Mouse (Mus musculus) hindbrain, embryonic 16.5 days (tissue): ENCODE measurements around the gene Bend4. TPM values are rescaled to one million over a fixed set of nuclear protein-coding genes. Genes with fewer than 3 reads are reported as not detected.

Experiments
- ATAC-seq: fragments of 200-750 bp; cut with Nextera tagmentation; 2 replicates; pipeline ENCODE4 v1.8.0; 2017; ENCODE audit warnings: moderate TSS enrichment, moderate library complexity
- H3K27ac ChIP-seq: fragments of 300-500 bp; sonication (generic); 2 replicates; pipeline ENCODE4 v1.5.1; 2014; ENCODE audit warnings: low read depth, mild to moderate bottlenecking, control low read depth, low read length, moderate library complexity
- H3K27me3 ChIP-seq: fragments of 300-500 bp; sonication (generic); replicated peaks from 2 replicates; pipeline ENCODE4 v1.6.1; 2014; ENCODE audit warnings: low read length; ENCODE audit not compliant: control insufficient read depth, insufficient read depth
- H3K36me3 ChIP-seq: fragments of 300-500 bp; sonication (generic); 2 replicates; pipeline ENCODE4 v1.6.1; 2014; ENCODE audit warnings: mild to moderate bottlenecking, low read length, moderate library complexity, mixed read lengths; ENCODE audit not compliant: control insufficient read depth, insufficient read depth
- H3K4me1 ChIP-seq: fragments of 300-500 bp; sonication (generic); 2 replicates; pipeline ENCODE4 v1.6.1; 2014; ENCODE audit warnings: low read depth, low read length; ENCODE audit not compliant: control insufficient read depth, insufficient read depth
- H3K4me2 ChIP-seq: fragments of 300-500 bp; sonication (generic); 2 replicates; pipeline ENCODE4 v1.6.1; 2014; ENCODE audit warnings: mild to moderate bottlenecking, low read length, control low read depth, moderate library complexity
- H3K4me3 ChIP-seq: fragments of 300-500 bp; sonication (generic); 2 replicates; pipeline ENCODE4 v1.5.1; 2014; ENCODE audit warnings: mild to moderate bottlenecking, low read length, control low read depth, moderate library complexity
- H3K9ac ChIP-seq: fragments of 300-500 bp; sonication (generic); 2 replicates; pipeline ENCODE4 v1.6.1; 2014; ENCODE audit warnings: low read depth, mild to moderate bottlenecking, control low read depth, low read length, moderate library complexity
- H3K9me3 ChIP-seq: fragments of 300-500 bp; sonication (generic); 2 replicates; pipeline ENCODE4 v1.6.1; 2014; ENCODE audit warnings: mild to moderate bottlenecking, low read length, moderate library complexity; ENCODE audit not compliant: control insufficient read depth
- WGBS: fragments of 180-500 bp; shearing (Covaris S2); extraction: QIAGEN DNeasy Blood & Tissue Kit; methylation state at CpG from one replicate; pipeline ENCODE4 v1.1.7; 2014; 5-methylcytosine and 5-hydroxymethylcytosine counted together
- polyA plus RNA-seq: library from polyadenylated mRNA; unstranded; fragments of >200 nt; fragmentation: Nextera tagmentation; extraction: Ambion mirVana; gene quantifications from 2 replicates; pipeline ENCODE4 v1.2.1, GENCODE M21; 2015

Bend4 gene
- 11.4 and 12.4 TPM in 2 replicates for polyA plus RNA-seq

GRCm38 (mm10) chr5:67427443-67428360 is at the start of gene Bend4:
Gene Bend4, minus strand, starts transcription at chr5:67428310.
- Histone ChIP-seq H3K27ac (peak within 1 kb of the TSS; percentile 76), H3K9me3 (no peaks in the 10 kb centered on the region), H3K4me1 (peaks cover 19% of the 10 kb centered on the region), H3K4me3 (peak within 1 kb of the TSS; percentile 76), H3K9ac (peak within 1 kb of the TSS; percentile 85), H3K36me3 (no peaks in the 10 kb centered on the region), H3K4me2 (peak within 1 kb of the TSS; percentile 70), H3K27me3 (no peaks in the 10 kb centered on the region)
- ATAC-seq, result peak; percentile 82
- 1% methylated on average over 58 of the region's 90 CpGs for WGBS

GRCm38 (mm10) chr5:67473723-67474122 is 45.6 kb upstream of the Bend4 start:
- WGBS, result 45% methylated on average over 8 of the region's 8 CpGs
- Histone ChIP-seq H3K27ac (no peak overlapping the region), H3K9ac (no peak overlapping the region), H3K4me1 (no peaks in the 10 kb centered on the region), H3K4me2 (no peak overlapping the region), H3K27me3 (no peaks in the 10 kb centered on the region), H3K9me3 (no peaks in the 10 kb centered on the region), H3K36me3 (no peaks in the 10 kb centered on the region), H3K4me3 (no peak overlapping the region)
- ATAC-seq, result no peak

GRCm38 (mm10) chr5:67473094-67473493 is 45.0 kb upstream of the Bend4 start:
- no peak overlapping the region for H3K4me2 ChIP-seq
- H3K4me1 ChIP-seq, result no peaks in the 10 kb centered on the region
- H3K27ac ChIP-seq, result no peak overlapping the region
- H3K36me3 ChIP-seq, result no peaks in the 10 kb centered on the region
- no peaks in the 10 kb centered on the region for H3K9me3 ChIP-seq
- H3K27me3 ChIP-seq, result no peaks in the 10 kb centered on the region
- peak; percentile 68 for ATAC-seq
- 43% methylated on average over 5 of the region's 5 CpGs for WGBS
- H3K9ac ChIP-seq, result no peak overlapping the region
- no peak overlapping the region for H3K4me3 ChIP-seq

GRCm38 (mm10) chr5:67466866-67467530 is 38.9 kb upstream of the Bend4 start:
- no peaks in the 10 kb centered on the region for H3K36me3 ChIP-seq
- no peak overlapping the region for H3K4me3 ChIP-seq
- no peak overlapping the region for H3K27ac ChIP-seq
- H3K27me3 ChIP-seq, result no peaks in the 10 kb centered on the region
- H3K9me3 ChIP-seq, result no peaks in the 10 kb centered on the region
- no peak overlapping the region for H3K9ac ChIP-seq
- no peaks in the 10 kb centered on the region for H3K4me1 ChIP-seq
- WGBS, result 58% methylated on average over 15 of the region's 15 CpGs
- peak; percentile 67 for ATAC-seq
- H3K4me2 ChIP-seq, result peak overlapping the region; percentile 26

- Histone ChIP-seq H3K4me1 (no peaks in the 10 kb centered on the region), H3K36me3 (no peaks in the 10 kb centered on the region), H3K4me2 (no peak overlapping the region), H3K9ac (no peak overlapping the region), H3K9me3 (no peaks in the 10 kb centered on the region), H3K27me3 (no peaks in the 10 kb centered on the region), H3K27ac (no peak overlapping the region), H3K4me3 (no peak overlapping the region)
- ATAC-seq, result no peak
- WGBS, result 86% methylated on average over 3 of the region's 3 CpGs
Measured at GRCm38 (mm10) chr5:67464899-67465298, 36.8 kb upstream of the Bend4 start.

- no peak overlapping the region for H3K4me2 ChIP-seq
- no peak for ATAC-seq
- WGBS, result 93% methylated on average over 9 of the region's 9 CpGs
- no peaks in the 10 kb centered on the region for H3K27me3 ChIP-seq
- no peak overlapping the region for H3K27ac ChIP-seq
- no peak overlapping the region for H3K9ac ChIP-seq
- no peaks in the 10 kb centered on the region for H3K4me1 ChIP-seq
- no peaks in the 10 kb centered on the region for H3K9me3 ChIP-seq
- H3K4me3 ChIP-seq, result no peak overlapping the region
- no peaks in the 10 kb centered on the region for H3K36me3 ChIP-seq
Measured at GRCm38 (mm10) chr5:67463636-67464035, 35.5 kb upstream of the Bend4 start.

GRCm38 (mm10) chr5:67462331-67462730 is 34.2 kb upstream of the Bend4 start:
- H3K4me2 ChIP-seq, result no peak overlapping the region
- no peak overlapping the region for H3K9ac ChIP-seq
- no peaks in the 10 kb centered on the region for H3K36me3 ChIP-seq
- no peak overlapping the region for H3K4me3 ChIP-seq
- no peak for ATAC-seq
- no peaks in the 10 kb centered on the region for H3K9me3 ChIP-seq
- H3K27ac ChIP-seq, result no peak overlapping the region
- WGBS, result 84% methylated on average over 4 of the region's 4 CpGs
- no peaks in the 10 kb centered on the region for H3K4me1 ChIP-seq
- no peaks in the 10 kb centered on the region for H3K27me3 ChIP-seq

- Histone ChIP-seq H3K4me1 (no peaks in the 10 kb centered on the region), H3K4me3 (no peak overlapping the region), H3K4me2 (no peak overlapping the region), H3K36me3 (no peaks in the 10 kb centered on the region), H3K9ac (no peak overlapping the region), H3K27me3 (no peaks in the 10 kb centered on the region), H3K9me3 (no peaks in the 10 kb centered on the region), H3K27ac (no peak overlapping the region)
- ATAC-seq, result no peak
- WGBS, result 85% methylated on average over 4 of the region's 4 CpGs
Measured at GRCm38 (mm10) chr5:67456841-67457240, 28.7 kb upstream of the Bend4 start.

GRCm38 (mm10) chr5:67454282-67454681 is 26.2 kb upstream of the Bend4 start:
- Histone ChIP-seq H3K9ac (no peak overlapping the region), H3K27me3 (no peaks in the 10 kb centered on the region), H3K4me3 (no peak overlapping the region), H3K9me3 (no peaks in the 10 kb centered on the region), H3K36me3 (no peaks in the 10 kb centered on the region), H3K27ac (no peak overlapping the region), H3K4me2 (no peak overlapping the region), H3K4me1 (no peaks in the 10 kb centered on the region)
- 95% methylated on average over 1 of the region's 1 CpGs for WGBS
- no peak for ATAC-seq
